Mouse (Mus musculus): ENCODE measurements around the gene Mrtfa.

GRCm38 (mm10) chr15:81184913-81185312 is 5.6 kb downstream of the Mrtfa start:
- no peak for TF ChIP-seq EP300 (IDR thresholded peaks at IDR 0.05)
- no peak for TF ChIP-seq CTCF (IDR thresholded peaks at IDR 0.05)

All from lung, postnatal 0 days (tissue).